Mouse (Mus musculus) layer of hippocampus, adult 2 months (tissue): ENCODE data around the gene Gm3604. TPM values are rescaled to one million over a fixed set of nuclear protein-coding genes. Genes with fewer than 3 reads are reported as not detected.
"Not testable (repeated sequence)": the region's sequence is repeated elsewhere in the genome, so short reads cannot be mapped to it uniquely, and the experiment has no call there.

Experiments used
- DNase-seq, 2 experiments: peaks; one replicate each; pipeline ENCODE4 v3.0.0; 2022; ENCODE audit warnings: low spot score in 2 of 2
- H3K27ac ChIP-seq: fragments of 200-600 bp; 2 replicates; pipeline ENCODE4 v1.8.1; 2022
- H3K4me3 ChIP-seq: fragments of 200-600 bp; 2 replicates; pipeline ENCODE4 v1.8.1; 2022; ENCODE audit warnings: mild to moderate bottlenecking
- CTCF ChIP-seq: fragments of 200-600 bp; conservative IDR thresholded peaks from 2 replicates; pipeline ENCODE4 v1.8.1; 2022; ENCODE audit warnings: antibody characterized with exemption, mild to moderate bottlenecking, moderate library complexity
- long read RNA-seq, 2 experiments: library from polyadenylated mRNA; stranded (forward); transcript quantifications; one replicate each; pipeline ENCODE4 v2.0.0; 2021; ENCODE audit warnings: borderline mapping rate in 2 of 2
- microRNA-seq, 2 experiments: library from miRNA; unstranded; fragments of <30 nt; microRNA quantifications; one replicate each; pipeline ENCODE4 v1.2.0; 2021
- total RNA-seq, 2 experiments: library from RNA; stranded (reverse); gene quantifications; 2 replicates each; pipeline ENCODE4 v1.2.3; 2021

Gene Gm3604
- total RNA-seq, result under 1 TPM; 0.71 to 0.72 TPM
- long read RNA-seq, experiment 1, partial matches to known transcripts, result 0 of 1 reads
- long read RNA-seq, experiment 1, other reads (novel, unspliced or antisense), result 1 of 1 reads
- long read RNA-seq, experiment 2, partial matches to known transcripts, result 0 of 1 reads
- long read RNA-seq, experiment 2, other reads (novel, unspliced or antisense), result 1 of 1 reads

GRCm38 (mm10) chr13:62382952-62383351 is at the start of gene Gm3604:
Gm3604 (minus strand) TSS chr13:62383177.
- H3K4me3 ChIP-seq, result peak within 1 kb of the TSS; percentile 23; the same call in 1 of the 2 replicates
- H3K27ac ChIP-seq, result not testable (repeated sequence)

GRCm38 (mm10) chr13:62399206-62399605 is 16.2 kb upstream of the Gm3604 start:
- not testable (repeated sequence) for DNase-seq, H3K4me3 ChIP-seq, H3K27ac ChIP-seq

More at GRCm38 (mm10) chr13:62382952-62383351, at the start of gene Gm3604:
- DNase-seq, result peak; percentile 2 to 9

GRCm38 (mm10) chr13:62390076-62390620 is 7.2 kb upstream of the Gm3604 start:
- not testable (repeated sequence) for DNase-seq, H3K27ac ChIP-seq, H3K4me3 ChIP-seq

GRCm38 (mm10) chr13:62331786-62332185 is 51.2 kb downstream of the Gm3604 start:
- no peak for DNase-seq
- Histone ChIP-seq H3K4me3 (no peak overlapping the region), H3K27ac (no peak overlapping the region)
- TF ChIP-seq CTCF, result no peak

- Histone ChIP-seq H3K27ac (no peak overlapping the region), H3K4me3 (no peak overlapping the region)
- no peak for TF ChIP-seq CTCF
- no peak for DNase-seq
Measured at GRCm38 (mm10) chr13:62331381-62331780, 51.6 kb downstream of the Gm3604 start.

Small RNAs within 50 kb of the gene (microRNA-seq; reads per million reads assigned to microRNA genes)
- 0 reads per million in 2 experiments for gene Gm25933

Other genes starting within 250 kb of the Gm3604 start
- 10 to 100 TPM; 12.1 to 12.6 TPM for gene Gm49359, start 83.7 kb upstream of the Gm3604 start, total RNA-seq
- gene Zfp935, start 175.3 kb upstream of the Gm3604 start, total RNA-seq, result 1 to 10 TPM; 1.6 to 2.0 TPM
- 1 to 10 TPM; 7.9 to 8.4 TPM for gene Zfp934, start 188.0 kb upstream of the Gm3604 start, total RNA-seq
- 1 to 10 TPM; 4.5 to 4.8 TPM for gene 6720489N17Rik, start 241.0 kb upstream of the Gm3604 start, total RNA-seq